Mouse (Mus musculus): ENCODE measurements around the gene Lsm7.

Lsm7 gene

DNA sequence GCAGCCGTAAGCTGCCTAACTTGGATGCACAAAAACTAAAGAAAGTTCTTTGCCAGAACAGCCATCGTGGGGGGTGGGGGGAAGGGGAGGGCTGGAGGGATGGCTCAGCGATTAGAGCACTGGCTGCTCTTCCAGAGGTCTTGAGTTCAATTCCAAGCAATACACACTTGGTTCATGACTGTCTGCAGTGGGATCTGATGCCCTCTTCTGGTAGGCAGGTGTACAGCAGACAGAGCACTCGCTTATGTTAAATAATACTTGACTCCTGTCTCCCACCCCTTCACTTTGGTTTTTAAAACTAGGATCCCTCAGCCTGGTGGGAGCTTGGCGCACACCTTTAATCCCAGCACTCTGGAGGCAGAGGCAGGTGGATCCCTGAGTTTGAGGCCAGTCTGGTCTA is 21.0 kb upstream of the Lsm7 start:
- DNase-seq (ENCODE audit: low read depth), result peak; percentile 83

GRCm38 (mm10) chr10:80874035-80874434 is 19.0 kb upstream of the Lsm7 start:
- no peak for DNase-seq (ENCODE audit: low read depth)

- DNase-seq (ENCODE audit: low read depth), result no peak
These were observed 16.6 kb upstream of the Lsm7 start, which contains the start of gene Tmprss9 for GRCm38 (mm10) chr10:80871581-80871980. TSS of gene Tmprss9 (plus strand) at chr10:80871848.

DNA sequence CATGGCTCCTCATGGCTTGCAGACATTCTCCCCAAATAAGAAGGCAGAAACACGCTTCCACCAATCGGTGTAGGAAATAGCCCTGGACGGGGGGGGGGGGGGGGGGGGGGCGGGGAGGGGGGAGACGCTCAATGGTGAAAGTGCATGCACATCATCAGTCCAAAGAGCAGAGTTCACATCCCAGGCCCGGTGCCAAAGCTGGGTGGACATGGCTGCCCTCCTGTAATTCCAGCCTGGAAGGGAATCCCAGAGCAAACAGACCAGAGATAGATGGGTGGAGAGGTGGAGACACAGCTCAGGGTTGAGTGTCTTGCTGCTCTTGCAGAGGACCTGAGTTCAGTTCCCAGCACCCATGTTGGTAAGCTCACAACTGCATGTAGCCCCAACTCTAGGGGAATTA is 16.0 kb upstream of the Lsm7 start:
- peak; percentile 20 for DNase-seq (ENCODE audit: low read depth)

GRCm38 (mm10) chr10:80864446-80864845 is 9.4 kb upstream of the Lsm7 start:
- no peak for DNase-seq (ENCODE audit: low read depth)

- no peak for DNase-seq (ENCODE audit: low read depth)
These were observed 7.3 kb upstream of the Lsm7 start for GRCm38 (mm10) chr10:80862305-80862704.

DNA sequence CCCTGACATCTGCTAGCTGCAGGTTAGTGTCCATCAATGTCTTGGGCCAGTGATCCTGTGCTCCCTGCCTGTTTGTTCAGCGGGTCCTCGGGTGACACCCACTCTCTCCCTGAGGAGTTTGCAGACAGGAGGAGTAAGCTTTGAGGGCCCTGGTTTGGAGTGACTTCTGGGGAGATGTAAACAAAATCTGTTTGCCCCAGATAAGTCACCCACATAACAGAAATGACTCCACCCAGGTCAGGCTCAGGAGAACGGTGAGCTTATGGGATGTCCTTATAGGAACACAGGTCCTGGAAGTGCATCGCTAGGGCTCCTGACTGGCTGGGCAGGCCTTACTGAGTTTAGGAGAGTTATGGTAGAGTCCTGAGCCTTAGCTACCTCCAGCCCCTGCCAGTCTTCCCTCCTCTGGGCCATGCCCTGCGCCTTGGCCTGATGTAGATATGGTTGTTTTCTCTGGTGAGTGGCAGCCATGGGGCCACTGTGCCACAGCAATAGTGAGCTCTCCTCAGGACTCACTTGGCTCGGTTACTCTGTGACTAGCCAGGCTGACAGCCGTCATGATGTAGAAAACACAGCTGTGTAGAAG is 3.4 kb upstream of the Lsm7 start:
- no peak for DNase-seq (ENCODE audit: low read depth)

DNA sequence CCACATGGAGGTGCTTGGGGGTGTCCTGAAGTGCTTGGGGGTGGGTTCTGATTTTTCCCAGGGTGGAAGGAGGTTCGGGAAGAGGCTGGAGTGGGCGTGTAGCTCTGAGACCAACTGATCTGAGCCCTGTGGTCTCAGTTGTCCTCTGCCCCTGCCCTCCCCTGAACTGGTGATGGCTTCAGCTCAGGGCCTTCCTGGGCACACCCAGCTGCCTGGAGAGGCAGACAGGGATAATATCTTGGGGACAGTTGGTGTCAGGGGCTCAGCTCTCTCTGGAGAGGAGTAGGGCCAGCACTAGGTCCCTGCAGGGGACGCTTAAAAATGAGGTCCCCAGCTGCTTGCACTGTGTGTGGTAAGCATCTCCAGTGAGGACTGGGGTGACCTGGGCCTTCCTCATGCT is 2.8 kb upstream of the Lsm7 start:
- no peak for DNase-seq (ENCODE audit: low read depth)

DNA sequence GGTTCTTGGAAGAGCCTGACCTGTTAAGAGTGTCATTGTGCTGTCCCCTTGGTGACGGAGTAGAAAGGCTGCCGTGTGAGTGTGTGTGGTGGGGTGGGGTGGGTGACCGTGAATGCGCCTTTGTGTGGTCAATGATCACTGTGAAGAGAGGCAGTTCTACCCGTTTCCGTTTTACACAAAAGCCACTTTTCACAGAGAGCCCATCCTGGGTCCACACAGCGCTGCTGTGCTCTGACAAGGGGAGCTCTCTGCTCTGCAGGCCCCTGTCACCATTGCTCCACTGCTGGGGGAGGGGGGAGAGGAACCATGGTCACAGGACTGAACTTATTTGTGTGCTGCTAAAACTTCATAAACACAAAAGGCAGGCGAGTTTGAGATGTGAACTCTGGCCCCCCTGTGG is 2.4 kb upstream of the Lsm7 start:
- DNase-seq (ENCODE audit: low read depth), result no peak

GRCm38 (mm10) chr10:80856908-80857307 is 1.9 kb upstream of the Lsm7 start:
- no peak for DNase-seq (ENCODE audit: low read depth)

GRCm38 (mm10) chr10:80856267-80856666 is 1.3 kb upstream of the Lsm7 start:
- DNase-seq (ENCODE audit: low read depth), result peak; percentile 80

GRCm38 (mm10) chr10:80855749-80856073 is 702 bp upstream of the Lsm7 start:
- peak; percentile 45 for DNase-seq (ENCODE audit: low read depth)

GRCm38 (mm10) chr10:80848571-80848970 is 6.4 kb downstream of the Lsm7 start:
- peak; percentile 59 for DNase-seq (ENCODE audit: low read depth)

DNA sequence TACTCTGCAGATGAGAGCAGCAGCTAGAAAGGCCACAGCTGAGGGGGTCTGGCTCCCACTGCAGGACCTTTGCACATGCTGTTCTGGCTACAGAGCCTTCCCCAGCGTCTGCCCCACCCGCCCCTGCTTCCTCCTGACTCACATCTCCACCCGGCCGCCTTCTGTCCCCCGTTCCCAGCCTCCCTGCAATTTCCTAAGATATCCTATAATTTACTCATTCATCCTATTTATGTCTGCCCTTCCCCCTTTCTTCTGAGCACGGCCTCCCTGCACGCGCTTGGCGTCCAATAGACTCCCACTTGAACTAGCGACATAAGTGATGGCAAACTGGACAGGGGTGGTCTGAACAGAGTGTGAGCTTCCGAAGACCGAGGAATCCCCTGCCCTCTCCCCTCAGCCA is 9.3 kb downstream of the Lsm7 start:
- DNase-seq (ENCODE audit: low read depth), result no peak

DNA sequence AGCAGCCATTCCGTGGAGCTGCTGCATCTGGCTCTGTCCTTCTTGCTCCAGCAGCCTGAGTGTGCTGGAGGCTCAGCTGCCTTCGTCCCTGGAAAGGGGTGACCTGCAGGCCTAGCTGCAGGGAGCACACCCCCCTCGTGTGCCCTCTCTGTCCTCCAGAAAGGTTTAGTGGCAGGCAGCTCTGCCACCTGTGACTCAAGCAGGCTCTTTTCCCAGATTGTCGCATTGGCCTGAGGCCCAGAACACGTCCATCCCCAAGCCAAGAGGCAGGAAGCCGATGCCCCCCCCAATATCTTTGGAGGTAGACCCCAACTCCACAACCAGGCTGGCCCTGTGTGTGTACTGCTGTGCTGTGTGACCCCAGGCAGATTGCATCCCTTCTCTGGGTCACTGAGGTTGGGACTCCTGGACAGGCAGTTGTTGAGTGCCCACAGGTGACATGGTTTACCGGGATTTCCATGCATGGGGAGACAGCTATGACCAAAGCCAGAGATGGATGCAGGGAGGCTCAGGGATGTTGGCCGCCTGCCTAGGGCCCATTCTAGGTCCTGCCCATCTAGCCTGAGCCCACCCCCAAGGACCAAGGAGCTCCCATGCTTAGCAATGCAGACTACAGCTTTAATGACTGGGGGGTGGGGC is 9.8 kb downstream of the Lsm7 start:
- no peak for DNase-seq (ENCODE audit: low read depth)

GRCm38 (mm10) chr10:80843931-80844547 is 11.0 kb downstream of the Lsm7 start, which contains the start of gene Lingo3:
TSS of gene Lingo3 (minus strand) at chr10:80844039.
- no peak for DNase-seq (ENCODE audit: low read depth)

GRCm38 (mm10) chr10:80843087-80843930 is 11.7 kb downstream of the Lsm7 start:
- DNase-seq (ENCODE audit: low read depth), result no peak

DNA sequence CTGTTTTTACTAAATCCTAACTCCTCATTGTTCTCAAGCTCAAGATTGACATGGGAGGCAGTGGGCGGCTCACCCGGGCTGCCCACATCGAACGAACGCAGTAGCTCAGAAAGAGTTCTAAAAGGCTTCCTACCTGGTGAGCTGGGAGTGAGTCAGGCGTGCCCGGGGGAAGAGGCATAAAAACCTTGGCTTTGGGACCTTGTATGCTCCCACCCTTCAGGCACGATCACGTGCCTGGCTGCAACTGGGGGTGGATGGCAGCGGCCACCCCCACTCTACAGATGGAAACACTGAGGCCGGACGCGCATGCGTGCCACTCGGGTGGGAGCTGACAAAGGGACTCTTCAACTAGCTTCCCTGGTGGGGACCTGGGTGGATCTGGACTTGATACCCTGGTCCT is 12.7 kb downstream of the Lsm7 start:
- DNase-seq (ENCODE audit: low read depth), result no peak

DNA sequence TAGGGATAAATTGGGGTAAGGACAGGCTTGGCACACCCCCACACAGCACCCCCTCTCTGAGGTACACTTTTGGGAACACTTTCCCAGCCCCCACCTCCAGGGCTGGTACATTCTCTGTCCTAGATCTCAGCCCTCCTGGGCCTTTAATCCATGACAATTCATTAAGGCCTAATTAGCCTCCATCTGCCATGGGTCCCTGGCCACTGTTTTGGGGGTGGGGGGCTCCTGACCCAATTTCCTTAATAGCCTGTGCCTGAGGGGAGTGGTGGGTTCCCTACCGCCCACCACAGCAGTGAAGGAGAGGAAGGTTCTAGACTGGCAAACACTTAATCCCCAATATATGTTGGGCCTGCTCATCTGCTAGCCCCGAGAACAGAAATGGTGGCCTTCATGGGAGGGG is 13.3 kb downstream of the Lsm7 start:
- DNase-seq (ENCODE audit: low read depth), result no peak

GRCm38 (mm10) chr10:80839848-80840247 is 15.2 kb downstream of the Lsm7 start:
- no peak for DNase-seq (ENCODE audit: low read depth)

DNA sequence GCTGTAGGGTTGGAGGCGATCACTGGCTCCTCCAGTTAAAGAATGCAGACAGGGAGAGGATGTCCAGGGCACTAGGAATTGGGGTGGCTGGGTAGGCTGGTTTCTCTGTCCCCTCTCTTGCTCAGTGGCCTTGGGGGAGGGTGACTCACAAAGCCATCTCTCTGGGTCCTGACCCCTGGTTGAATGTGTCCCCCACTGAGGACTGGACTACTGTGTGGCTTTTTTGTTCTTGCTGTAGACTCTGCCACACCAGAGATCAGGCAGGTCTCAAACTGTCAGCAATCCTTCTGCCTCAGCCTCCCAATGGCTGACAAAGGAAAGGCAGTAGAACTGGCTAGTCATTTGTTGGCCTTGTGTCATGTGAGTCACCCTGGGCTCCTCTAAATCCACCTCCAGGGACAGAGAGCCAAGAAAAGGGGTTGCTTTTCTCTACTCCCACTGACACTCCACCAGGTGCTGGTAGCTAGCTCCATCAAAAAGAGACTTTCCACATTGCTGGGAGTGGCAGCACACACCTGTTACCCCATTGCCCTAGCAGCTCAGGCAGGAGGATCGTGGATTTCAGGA is 16.6 kb downstream of the Lsm7 start:
- peak; percentile 48 for DNase-seq (ENCODE audit: low read depth)

DNA sequence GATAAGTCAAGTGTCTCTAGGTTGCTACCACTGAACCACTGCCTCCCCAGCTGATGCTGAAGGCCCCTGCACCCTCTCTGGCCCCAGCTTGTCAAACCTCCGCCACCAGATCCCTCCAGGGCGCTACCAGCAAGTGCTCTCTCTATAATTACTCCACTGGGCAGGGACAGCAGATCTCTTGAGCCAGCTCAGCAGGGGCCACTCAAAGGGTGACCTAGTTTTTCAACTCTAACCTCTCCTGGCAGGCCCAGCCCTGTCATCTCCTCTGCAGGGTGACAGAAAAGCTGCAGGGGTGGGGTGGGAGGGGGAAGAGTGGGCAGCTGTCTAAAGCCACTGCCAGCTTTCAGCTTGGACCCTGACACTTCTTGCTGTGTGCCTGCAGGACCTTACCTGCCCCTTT is 17.2 kb downstream of the Lsm7 start:
- DNase-seq (ENCODE audit: low read depth), result no peak

Measured in NIH3T3 (cell line).